Mouse (Mus musculus) retina, postnatal 1 day (tissue): ENCODE measurements around the gene Adamts9.
A peak's percentile ranks its signal among the peaks of the same experiment; 100 is the strongest.

Experiments used
- DNase-seq: peaks from one replicate; pipeline ENCODE4 v3.0.0-alpha.2; 2012

The Adamts9 gene

DNA sequence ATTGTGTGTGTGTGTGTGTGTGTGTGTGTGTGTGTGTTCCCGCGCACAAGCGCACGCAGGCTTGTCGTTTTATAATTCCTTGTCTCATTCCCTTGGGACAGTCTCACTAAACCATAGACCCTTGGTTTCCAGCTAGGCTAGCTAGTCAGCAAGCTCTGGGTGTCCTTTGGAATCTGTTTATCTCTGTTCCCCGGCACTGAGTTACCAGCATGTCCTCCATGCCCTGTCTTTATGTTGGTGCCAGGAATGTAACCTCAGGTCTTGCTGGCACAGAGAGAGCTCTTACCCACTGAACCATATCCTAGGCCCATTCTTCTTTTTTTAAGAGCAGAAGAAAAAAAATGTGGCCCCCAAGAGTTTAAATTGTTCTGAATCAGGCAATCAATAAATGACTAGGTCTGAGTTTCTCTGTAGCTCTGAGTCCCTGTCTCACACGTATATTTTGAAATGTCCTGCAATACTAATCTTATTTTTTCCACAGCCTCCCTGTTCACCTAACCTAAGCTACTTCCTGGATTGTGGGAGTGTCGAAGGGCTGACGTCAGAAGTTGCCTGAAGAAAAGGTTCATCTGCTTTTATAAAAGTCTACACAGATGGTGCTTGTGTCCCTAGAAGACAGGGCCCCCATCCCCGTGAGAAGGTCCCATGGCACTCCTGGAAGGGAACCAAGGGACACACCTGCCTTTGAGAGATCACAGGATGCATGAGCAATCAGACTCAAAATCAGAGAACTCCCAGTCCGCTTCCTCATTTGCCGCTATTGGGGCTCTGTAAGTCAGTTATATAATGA, 84.4 kb downstream of the Adamts9 start:
- DNase-seq: no peak

- DNase-seq: no peak
Measured at GRCm38 (mm10) chr6:92857761-92858160, 85.5 kb downstream of the Adamts9 start.

- no peak for DNase-seq
Measured at GRCm38 (mm10) chr6:92854873-92855272, 88.4 kb downstream of the Adamts9 start.

DNA sequence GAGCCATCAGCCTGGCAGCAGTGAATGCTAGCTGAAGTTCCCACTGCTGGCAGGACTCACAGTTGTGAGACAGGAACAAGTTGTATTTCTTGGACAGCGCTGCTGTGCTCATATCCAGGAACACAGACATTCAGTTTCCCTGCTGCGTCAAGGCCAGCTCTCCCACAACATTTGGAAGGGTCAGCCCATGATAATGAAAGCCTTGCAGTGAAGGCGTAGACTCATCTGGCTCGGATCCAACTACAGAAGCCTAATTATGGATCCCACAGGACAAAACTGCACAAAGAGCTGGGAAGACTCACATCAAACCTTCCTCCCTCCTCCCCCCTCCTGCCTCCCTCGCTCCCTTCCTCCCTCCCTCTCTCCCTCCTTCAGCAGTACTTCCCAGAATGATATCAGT, 93.0 kb downstream of the Adamts9 start:
- peak; percentile 86 for DNase-seq

DNA sequence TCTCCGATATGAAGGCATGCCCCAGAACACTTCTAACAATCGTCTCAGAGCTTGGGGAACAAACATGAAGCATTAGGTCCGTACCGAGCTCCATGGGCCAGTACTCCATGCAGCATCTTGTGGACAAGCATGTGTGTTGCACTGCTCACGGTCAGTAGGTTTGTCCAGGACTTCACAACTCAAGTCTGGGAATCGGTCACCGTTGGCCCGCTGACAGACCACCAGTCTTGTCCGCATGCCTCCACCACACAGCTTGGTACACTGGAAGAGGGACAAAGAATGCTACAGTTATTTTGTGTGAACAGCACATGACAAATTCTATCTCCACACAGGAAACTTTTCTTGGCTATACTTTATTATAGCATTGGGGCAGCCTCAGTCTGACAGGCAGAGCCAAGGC, 94.1 kb downstream of the Adamts9 start:
- no peak for DNase-seq

DNA sequence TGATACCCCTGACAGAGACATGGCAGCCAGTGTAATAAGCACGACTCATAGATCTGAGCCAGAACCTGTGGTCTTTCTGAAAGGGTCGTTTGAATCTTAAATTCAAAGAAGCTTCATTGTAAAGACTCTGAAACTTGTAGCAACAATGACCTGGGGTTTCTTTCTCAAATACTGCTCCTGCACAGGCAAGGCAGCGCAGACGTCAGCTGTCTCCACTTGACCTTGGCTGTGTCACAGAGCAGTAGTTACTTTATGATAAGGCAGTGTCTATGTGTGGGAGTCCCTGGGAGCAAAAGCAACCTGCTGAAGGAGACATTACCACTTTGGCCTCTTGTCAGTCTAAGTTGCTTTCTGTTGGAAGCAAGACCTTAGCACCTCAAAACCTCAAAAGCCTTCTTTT, 96.7 kb downstream of the Adamts9 start:
- DNase-seq: no peak

DNA sequence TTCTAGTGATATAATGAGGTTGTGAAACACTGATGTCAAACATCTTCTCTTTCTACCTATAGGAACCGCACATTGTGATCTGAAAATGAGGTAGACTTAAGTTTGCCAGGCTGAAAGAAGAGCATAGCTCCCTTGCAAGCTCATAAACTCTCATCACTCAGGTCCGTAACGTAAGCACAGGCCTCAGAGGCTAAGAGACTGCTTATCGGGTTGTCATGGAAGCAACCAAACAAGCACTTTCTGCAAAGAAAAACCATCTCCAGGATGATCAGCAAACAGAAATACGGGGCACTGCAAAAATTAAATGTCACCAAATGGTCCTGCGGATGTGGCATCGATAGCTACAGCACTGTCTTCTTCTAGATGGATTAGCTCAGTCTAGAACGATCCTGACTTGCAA, 97.4 kb downstream of the Adamts9 start:
- no peak for DNase-seq

GRCm38 (mm10) chr6:92843474-92843873, 99.8 kb downstream of the Adamts9 start:
- no peak for DNase-seq

DNA sequence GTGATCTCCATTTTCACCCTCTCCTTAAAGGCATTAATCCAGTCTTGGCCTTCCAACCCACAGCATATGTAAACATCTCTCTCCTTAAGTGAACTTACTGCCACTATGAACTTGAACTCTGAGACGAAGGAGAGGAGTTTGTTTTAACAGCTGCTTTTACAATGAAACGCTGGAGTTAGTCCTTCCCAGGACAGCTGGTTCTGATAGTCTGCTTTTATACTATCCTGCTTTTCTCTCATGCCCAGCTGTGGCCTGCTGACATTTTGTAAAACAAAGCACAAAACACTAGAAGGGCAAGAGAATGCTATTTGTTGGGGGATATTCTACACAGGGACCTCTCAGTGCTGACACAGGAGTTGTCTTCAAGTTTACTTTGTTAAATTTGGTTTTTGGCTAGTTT, 101.3 kb downstream of the Adamts9 start:
- DNase-seq: no peak

GRCm38 (mm10) chr6:92831106-92831505, 112.2 kb downstream of the Adamts9 start:
- DNase-seq: no peak

GRCm38 (mm10) chr6:92829148-92829547, 114.1 kb downstream of the Adamts9 start:
- no peak for DNase-seq

- DNase-seq: no peak
Measured at GRCm38 (mm10) chr6:92827360-92827759, 115.9 kb downstream of the Adamts9 start.

DNA sequence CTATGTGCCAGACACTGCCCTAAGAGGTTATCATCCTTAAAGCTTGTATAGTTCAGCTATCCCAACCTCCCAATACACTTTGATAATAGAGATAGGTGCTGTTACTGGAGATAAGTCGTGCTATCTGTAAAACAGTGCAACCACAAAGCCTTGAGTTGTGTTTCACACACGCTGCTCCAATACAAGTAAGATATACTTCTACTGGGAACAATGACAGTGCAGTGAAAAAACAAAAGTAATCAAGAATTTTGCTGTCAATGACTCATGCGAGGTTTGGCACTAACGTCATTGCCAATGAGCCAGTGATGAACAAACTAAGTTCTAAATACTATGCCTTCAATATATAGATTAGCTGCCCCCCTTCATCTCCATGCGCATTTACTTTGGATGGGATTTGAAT, 116.7 kb downstream of the Adamts9 start:
- DNase-seq: no peak

DNA sequence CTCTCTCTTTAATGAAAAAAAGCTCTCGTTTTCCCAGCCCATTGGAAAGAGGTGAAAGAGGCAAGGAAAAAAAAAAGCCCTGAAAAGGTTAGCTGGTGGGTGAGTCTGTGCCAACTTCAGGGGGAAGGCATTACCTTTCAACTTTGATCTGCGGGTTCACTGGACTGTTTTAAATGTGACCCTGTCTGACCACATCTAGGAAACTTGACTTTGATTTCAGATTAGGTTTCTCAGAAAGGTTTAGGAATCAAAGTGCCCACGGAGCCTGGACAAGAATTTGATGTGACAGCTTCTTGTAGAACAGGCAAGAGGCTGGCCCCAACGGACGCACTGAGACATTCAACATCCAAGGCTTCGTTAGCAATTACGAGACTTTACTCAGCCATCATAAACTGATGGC, 119.3 kb downstream of the Adamts9 start:
- peak; percentile 52 for DNase-seq

DNA sequence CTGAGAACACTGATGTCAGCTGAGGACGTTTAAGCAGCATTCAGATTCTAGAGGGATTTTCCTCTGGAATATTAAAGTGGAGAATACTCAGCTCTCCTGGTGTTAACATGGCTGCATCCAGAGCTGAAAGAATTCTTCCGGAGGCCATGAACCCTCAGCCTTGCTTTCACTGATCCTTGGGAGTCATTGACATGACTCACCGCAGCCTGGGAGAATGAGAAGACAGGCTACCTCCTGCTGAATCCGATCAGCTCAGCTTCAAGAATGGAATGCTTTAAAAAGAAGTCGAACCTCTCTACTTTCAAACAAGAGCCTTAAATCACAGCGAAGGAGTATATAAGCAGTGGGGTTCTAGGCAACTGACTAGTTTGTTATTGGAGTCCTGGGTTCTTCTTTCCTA, 121.3 kb downstream of the Adamts9 start:
- DNase-seq: no peak

- DNase-seq: peak; percentile 61
Measured at GRCm38 (mm10) chr6:92821606-92822005, 121.7 kb downstream of the Adamts9 start.

GRCm38 (mm10) chr6:92817661-92818060, 125.6 kb downstream of the Adamts9 start:
- peak; percentile 88 for DNase-seq

GRCm38 (mm10) chr6:92816311-92816751, 127.0 kb downstream of the Adamts9 start, which contains the start of gene A730049H05Rik:
TSS of gene A730049H05Rik (plus strand) at chr6:92816478.
- peak; percentile 51 for DNase-seq

DNA sequence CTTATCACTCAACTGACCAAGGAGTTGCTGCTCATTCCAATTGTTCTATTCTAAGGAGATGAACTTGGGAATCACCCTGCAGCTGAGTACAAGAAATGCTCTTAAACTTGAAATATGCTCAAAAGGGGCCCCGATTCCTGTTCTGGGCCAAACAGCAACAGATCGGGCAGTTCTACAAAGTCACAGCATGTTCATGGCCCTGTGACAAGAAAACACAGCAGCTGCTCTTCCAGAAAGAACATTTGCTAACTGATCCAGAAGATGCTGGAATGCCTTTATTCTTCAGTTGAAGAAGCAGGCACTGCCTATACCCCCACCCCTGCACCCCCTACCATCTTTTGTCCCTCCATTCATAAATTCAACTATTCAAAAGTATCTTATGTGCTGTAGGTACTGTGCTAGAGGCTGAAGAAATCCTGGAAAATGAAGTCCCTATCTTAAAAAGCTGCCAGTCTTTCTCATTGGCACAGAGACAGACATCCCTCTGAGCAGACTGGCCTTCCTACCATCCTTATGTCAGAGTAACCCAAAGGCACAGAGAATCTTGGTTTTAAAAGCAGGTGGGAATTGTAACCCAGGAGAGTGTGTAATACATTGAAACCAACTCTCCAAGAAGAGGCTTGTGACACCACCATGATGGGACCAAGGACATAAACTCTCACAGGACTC, 130.5 kb downstream of the Adamts9 start:
- no peak for DNase-seq

DNA sequence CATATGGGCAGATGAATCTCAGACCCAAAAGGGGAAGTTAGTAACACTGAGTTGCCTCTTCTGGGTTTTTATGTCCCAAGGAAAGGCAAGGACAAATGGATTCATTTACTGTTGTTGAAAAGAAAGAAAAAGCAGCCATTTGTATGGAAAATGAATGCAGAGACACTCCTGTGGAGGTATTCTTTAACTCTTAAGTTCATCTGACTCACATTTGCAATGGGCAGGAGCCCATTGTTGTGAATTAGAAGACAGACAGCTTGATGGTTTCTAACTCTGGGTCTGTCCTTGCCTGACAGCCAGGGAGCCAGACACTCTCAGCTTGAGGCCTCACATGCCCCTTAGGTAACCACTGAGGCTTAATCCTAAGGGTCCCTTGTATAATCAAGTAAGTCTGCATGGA, 131.7 kb downstream of the Adamts9 start:
- no peak for DNase-seq

GRCm38 (mm10) chr6:92810628-92811027, 132.7 kb downstream of the Adamts9 start:
- DNase-seq: no peak

DNA sequence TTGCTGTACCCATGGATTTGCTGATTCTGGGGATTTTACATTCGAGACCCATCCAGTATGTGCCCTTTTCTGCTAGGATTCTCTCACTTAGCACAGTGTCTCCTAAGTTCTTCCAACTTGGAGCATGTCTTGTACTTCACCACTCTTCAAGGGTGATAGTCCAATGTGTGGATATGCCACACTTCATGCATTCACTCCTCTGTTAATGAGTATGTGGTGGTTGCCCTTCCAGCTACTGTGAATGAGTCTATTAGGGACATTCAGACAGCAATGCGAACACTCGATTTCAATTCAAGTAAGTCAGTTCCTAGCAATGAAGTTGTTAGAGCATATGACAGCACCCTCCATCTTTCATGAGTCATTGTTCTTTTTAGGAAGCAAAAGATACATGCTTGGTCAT, 133.5 kb downstream of the Adamts9 start:
- no peak for DNase-seq

DNA sequence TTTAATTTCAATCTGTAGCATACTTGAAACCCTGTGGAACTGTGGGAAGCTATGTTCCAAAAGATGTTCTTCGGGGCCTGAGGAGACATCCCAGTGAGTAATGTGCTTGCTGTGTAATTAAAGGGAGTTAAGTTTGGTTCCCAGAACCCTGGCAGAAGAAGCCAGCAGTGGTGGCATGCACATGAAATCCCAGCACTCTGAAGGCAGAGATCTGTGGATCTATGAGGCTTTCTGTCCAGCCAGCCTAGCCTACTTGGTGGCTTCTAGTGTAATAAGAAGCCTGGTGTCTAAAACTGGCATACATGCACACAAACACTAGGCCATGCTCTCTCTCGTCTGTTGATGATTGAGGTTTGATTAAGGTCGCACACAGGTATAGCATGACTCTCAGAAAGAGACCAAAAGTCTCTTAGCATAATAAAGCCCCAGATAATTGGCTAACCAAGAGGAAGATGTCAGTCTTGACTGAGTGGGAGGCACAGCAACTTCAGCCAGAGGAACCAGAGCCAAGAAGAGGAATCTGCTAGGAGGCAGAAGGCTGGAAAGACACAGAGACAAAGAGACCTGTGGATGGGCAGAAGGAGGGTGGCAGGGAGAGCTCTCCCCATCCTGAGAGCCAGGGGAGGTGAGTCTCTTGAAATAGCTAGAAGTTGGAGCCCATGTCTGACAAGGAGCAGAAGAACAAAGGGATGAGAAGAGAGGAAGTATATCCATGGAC, 138.9 kb downstream of the Adamts9 start:
- no peak for DNase-seq

DNA sequence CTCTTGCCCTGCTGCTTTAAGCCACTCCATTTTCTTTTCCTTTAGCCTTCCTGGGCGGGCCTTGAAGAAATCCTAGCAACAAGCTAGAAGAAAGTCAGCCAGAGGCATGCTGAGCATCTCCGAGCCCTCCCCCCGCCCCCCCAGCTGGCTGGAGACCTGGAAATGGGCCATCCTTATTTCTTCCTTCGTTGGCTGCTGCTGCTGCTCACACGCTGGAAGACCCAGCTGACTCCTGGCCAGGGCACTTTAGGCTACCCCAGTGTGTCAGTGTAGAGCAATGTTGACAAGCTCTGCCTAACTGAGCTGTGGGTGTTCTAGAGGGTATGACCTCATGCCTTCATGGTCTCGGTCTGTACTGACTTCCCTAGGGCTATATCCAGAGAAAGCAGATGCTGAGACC, 140.1 kb downstream of the Adamts9 start:
- no peak for DNase-seq
